ENCODE assay signal across 9 mouse cellular contexts in the genomic region with DNA sequence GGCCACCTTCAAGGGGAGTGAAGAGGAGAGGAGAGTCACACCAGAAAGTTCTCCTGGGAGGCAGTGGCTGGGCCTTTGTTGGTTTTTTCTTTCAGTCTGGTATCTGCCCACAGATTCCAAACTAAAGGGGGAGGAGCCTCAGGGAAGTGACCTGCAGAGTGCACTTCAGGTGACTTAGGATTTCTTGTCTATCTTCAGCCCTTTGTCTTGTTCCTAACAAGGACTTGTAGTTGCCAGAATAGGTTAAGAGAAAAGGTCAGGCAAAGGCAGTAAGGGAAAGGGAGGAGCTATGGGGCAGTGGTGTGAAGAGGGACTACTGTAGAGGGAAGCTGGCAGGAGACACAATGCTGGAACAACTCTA. TPM values are rescaled to one million over a fixed set of nuclear protein-coding genes. Genes with fewer than 3 reads are reported as not detected.
A peak's percentile ranks its signal among the peaks of the same experiment; 100 is the strongest.
DNase-seq lines count a peak whose midpoint lies in the region; ATAC-seq and TF ChIP-seq lines count a peak whose summit lies in the region.
"Had no signal": no experiment of that assay in that cellular context is flagged by ENCODE, and none has a peak within 500 bp of the region (broad histone marks: within the 10 kb centered on the region; RNA-seq: fewer than 3 reads in every experiment).

No protein-coding gene starts in this region.

- H3K27me3 ChIP-seq in kidney, embryonic 15.5 days, result no peaks in the 10 kb centered on the region
- no peaks in the 10 kb centered on the region for H3K27me3 ChIP-seq in kidney, embryonic 14.5 days (ENCODE audit: control insufficient read depth, insufficient read depth, low read length)
- no peaks in the 10 kb centered on the region for H3K27me3 ChIP-seq in E14TG2a.4 (ENCODE audit: insufficient read depth, low read length)
- no peaks in the 10 kb centered on the region for H3K27me3 ChIP-seq in embryonic facial prominence, embryonic 13.5 days
- H3K27me3 ChIP-seq: stomach, embryonic 15.5 days had no signal

- no peak for ATAC-seq in kidney, embryonic 15.5 days (replicated peaks; ENCODE audit: low FRiP score)
- no peak for ATAC-seq in kidney, embryonic 14.5 days (ENCODE audit: low FRiP score, low TSS enrichment)
- no peak for ATAC-seq in embryonic facial prominence, embryonic 13.5 days (ENCODE audit: insufficient number of reproducible peaks, insufficient read depth, low FRiP score, low TSS enrichment, low read depth)
- no peak for ATAC-seq in granulocyte monocyte progenitor cell, adult 5-6 weeks (replicated peaks; ENCODE audit: poor library complexity, severe bottlenecking)

- H3K36me3 ChIP-seq in kidney, embryonic 15.5 days, result peaks cover 62% of the 10 kb centered on the region
- H3K36me3 ChIP-seq in kidney, embryonic 14.5 days (ENCODE audit: control insufficient read depth, insufficient read depth, low read length), result peaks cover 33% of the 10 kb centered on the region
- peaks cover 83% of the 10 kb centered on the region for H3K36me3 ChIP-seq in E14TG2a.4 (ENCODE audit: insufficient read depth, low read length)
- H3K36me3 ChIP-seq in embryonic facial prominence, embryonic 13.5 days, result peaks cover 80% of the 10 kb centered on the region

- peak overlapping the region; percentile 56 for H3K27ac ChIP-seq in kidney, embryonic 15.5 days
- no peak overlapping the region; the same call in 1 of the 2 replicates for H3K27ac ChIP-seq in kidney, embryonic 14.5 days (ENCODE audit: low read depth, low read length)
- H3K27ac ChIP-seq in embryonic facial prominence, embryonic 13.5 days, result no peak overlapping the region
- H3K27ac ChIP-seq: stomach, embryonic 15.5 days had no signal

- H3K4me2 ChIP-seq in kidney, embryonic 15.5 days, result no peak overlapping the region
- H3K4me2 ChIP-seq in kidney, embryonic 14.5 days (replicated peaks; ENCODE audit: low read depth, low read length), result no peak overlapping the region
- no peak overlapping the region for H3K4me2 ChIP-seq in embryonic facial prominence, embryonic 13.5 days
- H3K4me2 ChIP-seq: stomach, embryonic 15.5 days had no signal

- TF ChIP-seq CTCF in E14TG2a.4 (conservative IDR thresholded peaks at IDR 0.05; ENCODE audit: low read length), result no peak

- peaks cover 27% of the 10 kb centered on the region for H3K4me1 ChIP-seq in kidney, embryonic 15.5 days
- peaks cover 18% of the 10 kb centered on the region for H3K4me1 ChIP-seq in kidney, embryonic 14.5 days (ENCODE audit: control insufficient read depth, insufficient read depth, low read length)
- H3K4me1 ChIP-seq in E14TG2a.4 (replicated peaks; ENCODE audit: low read depth, low read length), result peaks cover 74% of the 10 kb centered on the region
- H3K4me1 ChIP-seq in embryonic facial prominence, embryonic 13.5 days, result peaks cover 21% of the 10 kb centered on the region

- DNase-seq in heart, adult 11 months, result peak; percentile 86
- no peak for DNase-seq in heart, adult 18-20 months
- DNase-seq in adrenal gland, adult 8-10 months, result no peak

- 0 out of 2 replicates have a peak overlapping the region, but pooled peaks have one; percentile 0 for H3K9ac ChIP-seq in kidney, embryonic 15.5 days
- H3K9ac ChIP-seq in kidney, embryonic 14.5 days (ENCODE audit: low read depth, low read length), result no peak overlapping the region
- 0 out of 2 replicates have a peak overlapping the region, but pooled peaks have one; percentile 27 for H3K9ac ChIP-seq in embryonic facial prominence, embryonic 13.5 days
- H3K9ac ChIP-seq: stomach, embryonic 15.5 days had no signal

- H3K4me3 ChIP-seq in kidney, embryonic 15.5 days (replicated peaks), result no peak overlapping the region
- no peak overlapping the region for H3K4me3 ChIP-seq in kidney, embryonic 14.5 days (ENCODE audit: low read length)
- peak overlapping the region; percentile 72 for H3K4me3 ChIP-seq in E14TG2a.4 (replicated peaks; ENCODE audit: low read length)
- H3K4me3 ChIP-seq in embryonic facial prominence, embryonic 13.5 days, result no peak overlapping the region
- H3K4me3 ChIP-seq: stomach, embryonic 15.5 days had no signal

- no peaks in the 10 kb centered on the region for H3K9me3 ChIP-seq in kidney, embryonic 15.5 days (replicated peaks)
- no peaks in the 10 kb centered on the region for H3K9me3 ChIP-seq in kidney, embryonic 14.5 days (ENCODE audit: control insufficient read depth, low read length)
- no peaks in the 10 kb centered on the region for H3K9me3 ChIP-seq in E14TG2a.4 (ENCODE audit: low read length)
- H3K9me3 ChIP-seq in embryonic facial prominence, embryonic 13.5 days, result no peaks in the 10 kb centered on the region
- H3K9me3 ChIP-seq: stomach, embryonic 15.5 days had no signal

RNA-seq across cellular contexts. Expression of a gene that starts 17.6 kb away (rescaled TPM):
- 10 to 100 TPM; 45.2 to 51.2 TPM for total RNA-seq in heart, adult 18-20 months (2021)
- polyA plus RNA-seq in kidney, embryonic 15.5 days (2015; fragmentation: Nextera tagmentation; extraction: Ambion mirVana), result 11.4 and 13.2 TPM in 2 replicates
- 7.0 and 7.8 TPM in 2 replicates for polyA plus RNA-seq in kidney, embryonic 14.5 days (2014; fragmentation: Nextera tagmentation; extraction: Ambion mirVana)
- 12.8 and 14.6 TPM in 2 replicates for polyA plus RNA-seq in embryonic facial prominence, embryonic 13.5 days (2015; fragmentation: Nextera tagmentation; extraction: Ambion mirVana)
- 10 to 100 TPM; 17.2 to 28.2 (median 25.1) TPM for total RNA-seq in adrenal gland, adult 8-10 months (2022)
- 30.2 and 35.9 TPM in 2 replicates for total RNA-seq in granulocyte monocyte progenitor cell, adult 5-6 weeks (2014; fragmentation: Nextera tagmentation)
- total RNA-seq in granulocyte monocyte progenitor cell, adult 5-6 weeks (2017), result 44.8 and 63.1 TPM in 2 replicates

RNA-seq across cellular contexts. Expression of a gene that starts 59.1 kb away (rescaled TPM):
- total RNA-seq in heart, adult 18-20 months (2021), result 10 to 100 TPM; 19.4 to 23.1 TPM
- 57.3 and 60.4 TPM in 2 replicates for polyA plus RNA-seq in kidney, embryonic 15.5 days (2015; fragmentation: Nextera tagmentation; extraction: Ambion mirVana)
- 55.9 and 76.6 TPM in 2 replicates for polyA plus RNA-seq in kidney, embryonic 14.5 days (2014; fragmentation: Nextera tagmentation; extraction: Ambion mirVana)
- 52.0 and 52.7 TPM in 2 replicates for polyA plus RNA-seq in embryonic facial prominence, embryonic 13.5 days (2015; fragmentation: Nextera tagmentation; extraction: Ambion mirVana)
- 10 to 100 TPM; 31.9 to 47.9 (median 40.5) TPM for total RNA-seq in adrenal gland, adult 8-10 months (2022)
- 98.0 and 105 TPM in 2 replicates for total RNA-seq in granulocyte monocyte progenitor cell, adult 5-6 weeks (2014; fragmentation: Nextera tagmentation)
- 65.0 and 73.9 TPM in 2 replicates for total RNA-seq in granulocyte monocyte progenitor cell, adult 5-6 weeks (2017)
